Mouse (Mus musculus): ENCODE results near the gene Zdhhc20. TPM values are rescaled to one million over a fixed set of nuclear protein-coding genes. Genes with fewer than 3 reads are reported as not detected.

The Zdhhc20 gene
- polyA plus RNA-seq, 1 experiment from 2014 or later = 12.9 TPM

GRCm38 (mm10) chr14:57894346-57894745 lies 4.3 kb upstream of the Zdhhc20 start:
- no peak for ATAC-seq
- no peak overlapping the region for H3K27ac ChIP-seq (ENCODE audit: low read depth)
- no peak overlapping the region for H3K9ac ChIP-seq (replicated peaks)
- 86% methylated on average over 2 of the region's 2 CpGs for WGBS (ENCODE audit: insufficient replicate concordance)
- no peaks in the 10 kb centered on the region for H3K36me3 ChIP-seq (replicated peaks; ENCODE audit: insufficient read depth, low read length)
- no peak overlapping the region for H3K4me3 ChIP-seq (ENCODE audit: low read depth, low read length)
- no peaks in the 10 kb centered on the region for H3K9me3 ChIP-seq (ENCODE audit: low read length)
- no peaks in the 10 kb centered on the region for H3K27me3 ChIP-seq (ENCODE audit: insufficient read depth, low read length)
- DNase-seq = no peak
- no peaks in the 10 kb centered on the region for H3K4me1 ChIP-seq (ENCODE audit: insufficient read depth)
- no peak overlapping the region for H3K4me2 ChIP-seq (ENCODE audit: low read depth, low read length)
- no peak for TF ChIP-seq CTCF (IDR thresholded peaks at IDR 0.05; ENCODE audit: low read depth)
- TF ChIP-seq EP300 (IDR thresholded peaks at IDR 0.05; ENCODE audit: low read depth) = no peak

GRCm38 (mm10) chr14:57892961-57893360 lies 2.9 kb upstream of the Zdhhc20 start:
- Histone ChIP-seq H3K4me1 (ENCODE audit: insufficient read depth) (no peaks in the 10 kb centered on the region), H3K36me3 (replicated peaks; ENCODE audit: insufficient read depth, low read length) (no peaks in the 10 kb centered on the region), H3K4me2 (ENCODE audit: low read depth, low read length) (no peak overlapping the region), H3K9me3 (ENCODE audit: low read length) (no peaks in the 10 kb centered on the region), H3K27me3 (ENCODE audit: insufficient read depth, low read length) (no peaks in the 10 kb centered on the region), H3K27ac (ENCODE audit: low read depth) (no peak overlapping the region), H3K9ac (replicated peaks) (no peak overlapping the region), H3K4me3 (ENCODE audit: low read depth, low read length) (no peak overlapping the region)
- 96% methylated on average over 1 of the region's 1 CpGs for WGBS (ENCODE audit: insufficient replicate concordance)
- no peak for ATAC-seq
- no peak for DNase-seq
- TF ChIP-seq CTCF (IDR thresholded peaks at IDR 0.05; ENCODE audit: low read depth) = no peak
- TF ChIP-seq EP300 (IDR thresholded peaks at IDR 0.05; ENCODE audit: low read depth) = no peak

- DNase-seq = no peak
- no peak for TF ChIP-seq CTCF (IDR thresholded peaks at IDR 0.05; ENCODE audit: low read depth)
- no peak for TF ChIP-seq EP300 (IDR thresholded peaks at IDR 0.05; ENCODE audit: low read depth)
- WGBS (ENCODE audit: insufficient replicate concordance) = under 1% methylated on average over 36 of the region's 37 CpGs
Observed at GRCm38 (mm10) chr14:57889541-57890010, 500 bp downstream of the Zdhhc20 start.

GRCm38 (mm10) chr14:57887171-57887570 lies 2.9 kb downstream of the Zdhhc20 start:
- H3K27ac ChIP-seq (ENCODE audit: low read depth) = no peak overlapping the region
- no peaks in the 10 kb centered on the region for H3K27me3 ChIP-seq (ENCODE audit: insufficient read depth, low read length)
- TF ChIP-seq CTCF (IDR thresholded peaks at IDR 0.05; ENCODE audit: low read depth) (no peak), EP300 (IDR thresholded peaks at IDR 0.05; ENCODE audit: low read depth) (no peak)
- no peak overlapping the region for H3K4me3 ChIP-seq (ENCODE audit: low read depth, low read length)
- WGBS (ENCODE audit: insufficient replicate concordance) = 39% methylated on average over 8 of the region's 8 CpGs
- H3K36me3 ChIP-seq (replicated peaks; ENCODE audit: insufficient read depth, low read length) = no peaks in the 10 kb centered on the region
- H3K4me2 ChIP-seq (ENCODE audit: low read depth, low read length) = peak overlapping the region; percentile 36; the same call in 1 of the 2 replicates
- no peaks in the 10 kb centered on the region for H3K9me3 ChIP-seq (ENCODE audit: low read length)
- DNase-seq = no peak
- no peak for ATAC-seq
- H3K4me1 ChIP-seq (ENCODE audit: insufficient read depth) = peaks cover 7% of the 10 kb centered on the region
- no peak overlapping the region for H3K9ac ChIP-seq (replicated peaks)

More at GRCm38 (mm10) chr14:57889541-57890010, 500 bp downstream of the Zdhhc20 start:
- no peaks in the 10 kb centered on the region for H3K9me3 ChIP-seq (ENCODE audit: low read length)
- peak overlapping the region; percentile 82 for H3K4me3 ChIP-seq (ENCODE audit: low read depth, low read length)
- peak overlapping the region; percentile 95 for H3K4me2 ChIP-seq (ENCODE audit: low read depth, low read length)
- H3K9ac ChIP-seq (replicated peaks) = peak overlapping the region; percentile 87
- no peak for ATAC-seq
- no peaks in the 10 kb centered on the region for H3K27me3 ChIP-seq (ENCODE audit: insufficient read depth, low read length)
- H3K4me1 ChIP-seq (ENCODE audit: insufficient read depth) = 0 out of 2 replicates have a peak, but pooled peaks cover 2% of the 10 kb centered on the region
- peak overlapping the region; percentile 83 for H3K27ac ChIP-seq (ENCODE audit: low read depth)
- H3K36me3 ChIP-seq (replicated peaks; ENCODE audit: insufficient read depth, low read length) = no peaks in the 10 kb centered on the region

GRCm38 (mm10) chr14:57886032-57886431 lies 4.0 kb downstream of the Zdhhc20 start:
- H3K4me2 ChIP-seq (ENCODE audit: low read depth, low read length) = no peak overlapping the region
- H3K9ac ChIP-seq (replicated peaks) = no peak overlapping the region
- DNase-seq = no peak
- no peak overlapping the region for H3K27ac ChIP-seq (ENCODE audit: low read depth)
- H3K4me1 ChIP-seq (ENCODE audit: insufficient read depth) = peaks cover 11% of the 10 kb centered on the region
- H3K36me3 ChIP-seq (replicated peaks; ENCODE audit: insufficient read depth, low read length) = no peaks in the 10 kb centered on the region
- no peaks in the 10 kb centered on the region for H3K9me3 ChIP-seq (ENCODE audit: low read length)
- H3K27me3 ChIP-seq (ENCODE audit: insufficient read depth, low read length) = no peaks in the 10 kb centered on the region
- ATAC-seq = no peak
- whole genome bisulfite sequencing (ENCODE audit: insufficient replicate concordance) = 35% methylated on average over 2 of the region's 2 CpGs
- H3K4me3 ChIP-seq (ENCODE audit: low read depth, low read length) = no peak overlapping the region
- TF ChIP-seq CTCF (IDR thresholded peaks at IDR 0.05; ENCODE audit: low read depth) (no peak), EP300 (IDR thresholded peaks at IDR 0.05; ENCODE audit: low read depth) (no peak)

- DNase-seq (no peak), ATAC-seq (no peak)
- Histone ChIP-seq H3K36me3 (replicated peaks; ENCODE audit: insufficient read depth, low read length) (no peaks in the 10 kb centered on the region), H3K4me2 (ENCODE audit: low read depth, low read length) (no peak overlapping the region), H3K9me3 (ENCODE audit: low read length) (no peaks in the 10 kb centered on the region), H3K27me3 (ENCODE audit: insufficient read depth, low read length) (no peaks in the 10 kb centered on the region), H3K27ac (ENCODE audit: low read depth) (no peak overlapping the region), H3K9ac (replicated peaks) (no peak overlapping the region), H3K4me3 (ENCODE audit: low read depth, low read length) (no peak overlapping the region), H3K4me1 (ENCODE audit: insufficient read depth) (peaks cover 11% of the 10 kb centered on the region)
- TF ChIP-seq EP300 (IDR thresholded peaks at IDR 0.05; ENCODE audit: low read depth) (no peak), CTCF (IDR thresholded peaks at IDR 0.05; ENCODE audit: low read depth) (no peak)
- 74% methylated on average over 3 of the region's 3 CpGs for WGBS (ENCODE audit: insufficient replicate concordance)
Observed at GRCm38 (mm10) chr14:57883341-57883740, 6.7 kb downstream of the Zdhhc20 start.

Data from liver, postnatal 0 days (tissue).